Mouse (Mus musculus) common myeloid progenitor, adult 5-6 weeks (primary cell): ENCODE data around the gene Syt9. TPM values are rescaled to one million over a fixed set of nuclear protein-coding genes. Genes with fewer than 3 reads are reported as not detected.

Source experiments
- ATAC-seq: replicated peaks from 2 replicates; pipeline ENCODE4 v1.8.0; 2016; ENCODE audit warnings: low read depth, mild to moderate bottlenecking, moderate TSS enrichment, inconsistent platforms; ENCODE audit not compliant: poor library complexity, severe bottlenecking
- total RNA-seq: library from RNA; stranded (forward); fragments of 200-1000, 187-1606 nt; gene quantifications from 2 replicates; pipeline ENCODE4 v1.2.3, GENCODE M21; 2017

Gene Syt9
- total RNA-seq, 1 experiment from 2014 or later = not detected

DNA sequence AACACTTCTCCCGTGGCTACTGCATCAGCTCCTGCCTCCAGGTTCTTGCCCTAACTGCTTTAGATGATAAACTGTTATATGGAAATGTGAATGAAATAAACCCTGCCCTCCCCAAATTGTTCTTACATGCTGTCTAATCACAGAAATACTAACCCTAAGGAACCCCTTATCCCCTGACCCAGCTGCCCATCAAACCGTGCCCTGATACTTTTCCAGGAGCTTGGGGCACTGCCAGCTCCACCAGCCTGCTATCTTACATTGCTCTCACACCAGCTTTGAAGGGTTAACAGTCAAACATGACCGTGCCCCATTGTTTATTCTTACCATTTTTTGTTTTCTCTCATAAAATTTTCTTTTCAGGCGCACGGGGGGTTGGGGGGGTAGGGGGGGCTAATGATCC, 158.8 kb downstream of the Syt9 start:
- ATAC-seq = no peak; the same call in 1 of the 2 replicates

DNA sequence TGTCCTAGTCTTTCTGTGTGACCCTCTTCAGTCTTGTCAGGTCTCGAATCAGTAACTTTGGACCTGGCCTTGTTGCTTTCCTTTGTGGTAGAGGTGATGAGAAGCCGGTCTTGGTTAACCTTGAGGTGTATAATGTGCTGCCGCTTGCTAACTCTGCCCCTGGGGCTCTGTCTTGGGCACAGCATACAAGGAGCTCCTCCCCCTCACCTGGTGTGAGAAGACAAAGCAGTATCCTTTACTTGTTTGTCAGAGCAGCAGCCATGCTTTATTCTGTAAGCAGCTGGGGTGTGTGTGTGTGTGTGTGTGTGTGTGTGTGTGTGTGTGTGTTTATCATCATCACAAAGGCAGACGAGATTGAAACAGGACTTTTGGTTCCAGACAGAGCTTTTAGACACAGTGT, 164.8 kb downstream of the Syt9 start:
- no peak for ATAC-seq

DNA sequence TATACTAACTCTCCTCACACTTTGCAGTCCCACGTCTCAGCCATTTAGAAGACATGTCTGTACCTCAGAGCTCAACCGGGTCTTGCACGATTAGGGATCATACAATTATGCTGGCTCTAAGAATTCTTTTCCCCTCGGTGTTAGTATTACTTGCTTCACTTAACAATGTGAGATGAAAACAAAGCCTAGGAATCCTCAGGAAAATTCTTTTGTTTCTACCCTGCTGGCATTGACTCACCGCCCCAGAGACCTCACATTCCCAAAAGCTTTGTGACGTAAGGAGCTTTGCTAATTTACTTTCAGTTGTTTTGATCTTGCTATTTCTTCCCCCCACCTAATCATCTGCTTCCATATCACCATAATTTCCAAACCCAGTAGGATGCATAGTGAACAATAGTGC, 166.0 kb downstream of the Syt9 start:
- ATAC-seq = no peak

DNA sequence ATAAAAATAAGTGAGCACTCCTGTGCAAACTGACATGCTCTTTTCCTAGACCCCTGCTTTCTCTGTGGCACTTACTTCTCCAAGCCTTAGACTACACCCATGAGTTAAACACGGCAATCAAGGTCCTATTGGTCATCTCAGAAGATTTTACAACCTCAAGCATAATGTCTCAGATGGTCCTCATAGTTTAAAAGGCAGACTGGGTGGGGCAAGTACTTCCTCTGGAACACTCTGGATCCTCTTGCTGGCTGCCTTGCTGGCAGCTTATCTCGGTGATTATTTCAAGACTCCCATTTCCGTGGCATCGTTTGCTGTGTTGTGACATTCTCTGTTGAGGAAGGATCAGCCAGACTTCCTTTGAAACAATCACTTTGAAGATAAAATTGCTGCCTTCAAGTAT, 169.5 kb downstream of the Syt9 start:
- ATAC-seq = no peak

DNA sequence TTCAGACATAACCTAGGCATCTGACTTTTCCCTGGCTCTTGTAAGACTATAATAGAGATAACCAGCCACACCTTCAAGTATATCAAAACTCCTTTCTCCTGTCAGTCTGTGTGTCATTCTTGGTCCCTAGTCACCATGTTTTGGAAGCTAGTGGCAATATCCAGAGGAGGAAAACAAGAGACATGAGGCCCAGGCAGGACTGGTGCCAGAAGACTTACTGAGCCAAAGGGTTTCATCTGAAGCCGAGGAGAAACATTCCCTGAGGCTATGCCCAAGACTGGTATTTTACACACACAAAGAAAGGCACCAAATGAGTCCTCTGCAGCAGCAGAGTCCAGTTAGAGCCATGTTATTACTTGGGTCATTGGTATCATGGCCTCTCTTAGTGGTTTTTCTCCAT, 174.5 kb downstream of the Syt9 start:
- no peak for ATAC-seq

DNA sequence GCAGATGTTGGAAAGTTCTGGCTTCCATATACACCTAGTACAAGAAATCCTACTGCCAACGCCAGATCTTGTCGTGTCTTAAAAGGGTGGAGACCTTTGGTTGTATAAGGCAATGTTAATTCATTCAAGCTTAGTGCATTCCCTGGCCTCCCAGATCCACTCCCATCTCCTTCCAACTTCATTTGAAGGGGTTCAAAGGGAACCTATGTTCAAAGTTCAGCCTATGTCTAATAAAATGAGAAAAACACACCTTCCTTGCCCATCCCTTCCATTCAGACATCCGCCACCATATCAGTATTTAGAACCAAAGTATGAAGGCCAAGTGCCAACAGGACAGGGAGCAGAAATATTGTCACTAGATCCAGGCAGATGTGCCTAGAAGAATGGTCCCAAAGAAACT, 177.3 kb downstream of the Syt9 start:
- ATAC-seq = no peak

DNA sequence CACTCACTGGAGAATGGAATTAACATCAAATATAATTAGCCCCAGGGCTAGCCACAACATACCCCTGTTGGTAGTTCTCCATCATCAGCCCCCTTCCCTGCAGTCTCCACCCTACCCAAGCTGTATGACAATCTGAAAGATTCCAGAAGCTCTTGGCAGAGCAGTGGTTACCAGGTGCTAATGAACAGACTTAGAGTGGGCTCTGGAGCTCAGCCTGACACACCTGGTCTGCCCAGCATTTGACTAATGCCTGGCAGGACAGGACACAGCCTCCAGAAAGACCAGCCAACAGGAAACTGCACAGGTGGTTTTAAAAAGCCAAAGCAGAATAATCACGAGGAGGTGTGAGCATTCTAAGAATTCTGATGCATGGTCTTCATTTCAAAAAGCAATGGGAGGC, 182.9 kb downstream of the Syt9 start:
- ATAC-seq = no peak

DNA sequence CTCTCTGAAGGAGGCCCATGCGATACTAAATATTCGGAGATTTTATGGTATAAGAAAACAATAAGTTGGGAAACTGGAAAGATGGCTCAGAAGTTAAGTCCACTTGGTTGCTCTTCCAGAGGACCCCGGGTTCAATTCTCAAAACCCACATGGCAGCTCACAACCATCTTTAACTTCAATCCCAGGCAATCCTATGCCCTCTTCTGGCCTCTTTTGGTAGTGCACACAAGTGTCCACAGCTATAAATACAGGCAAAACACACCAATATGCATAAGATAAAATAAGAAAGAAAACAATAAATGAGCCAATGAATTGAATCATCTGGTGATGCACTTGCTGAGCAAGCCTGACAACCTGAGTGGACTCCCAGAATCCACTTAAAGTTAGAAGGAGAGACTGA, 185.4 kb downstream of the Syt9 start:
- ATAC-seq = peak; percentile 60; the same call in 1 of the 2 replicates

DNA sequence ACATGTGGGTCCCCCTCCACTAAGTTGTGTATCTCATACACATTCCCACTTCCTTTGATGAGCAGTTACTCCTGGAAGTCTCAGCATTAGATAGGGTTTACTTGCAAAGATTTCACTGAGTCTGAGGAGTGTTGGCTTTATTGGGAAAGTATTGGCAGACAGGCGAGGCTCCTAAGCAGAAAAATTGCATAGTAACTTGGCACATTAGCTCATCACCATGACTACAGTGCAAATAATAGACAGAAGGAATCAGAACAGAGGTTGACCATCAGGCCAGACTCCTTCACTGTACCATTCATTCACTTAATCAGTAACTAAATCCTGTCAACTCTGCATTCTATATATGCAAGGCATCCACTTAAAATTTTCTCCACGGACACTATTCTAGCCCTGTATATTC, 190.1 kb downstream of the Syt9 start:
- ATAC-seq = no peak

DNA sequence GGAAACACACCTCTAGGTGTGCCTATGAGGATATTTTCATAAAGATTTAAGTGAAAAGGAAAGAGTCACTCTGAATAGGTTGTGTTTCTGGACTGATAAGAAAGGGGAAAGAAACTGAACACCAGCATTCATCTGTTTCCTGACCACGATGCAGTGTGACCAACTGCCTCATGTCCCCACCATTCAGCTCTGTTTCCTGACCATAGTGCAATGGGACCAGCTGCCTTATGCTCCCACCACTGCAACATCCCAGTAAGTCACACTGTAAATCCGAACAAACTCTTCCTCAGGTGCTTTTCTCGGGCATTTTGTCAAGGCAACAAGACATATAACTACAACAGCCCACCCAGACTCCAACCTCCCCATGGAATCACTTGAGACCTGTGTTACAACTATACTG, 191.1 kb downstream of the Syt9 start:
- ATAC-seq = peak; percentile 93

DNA sequence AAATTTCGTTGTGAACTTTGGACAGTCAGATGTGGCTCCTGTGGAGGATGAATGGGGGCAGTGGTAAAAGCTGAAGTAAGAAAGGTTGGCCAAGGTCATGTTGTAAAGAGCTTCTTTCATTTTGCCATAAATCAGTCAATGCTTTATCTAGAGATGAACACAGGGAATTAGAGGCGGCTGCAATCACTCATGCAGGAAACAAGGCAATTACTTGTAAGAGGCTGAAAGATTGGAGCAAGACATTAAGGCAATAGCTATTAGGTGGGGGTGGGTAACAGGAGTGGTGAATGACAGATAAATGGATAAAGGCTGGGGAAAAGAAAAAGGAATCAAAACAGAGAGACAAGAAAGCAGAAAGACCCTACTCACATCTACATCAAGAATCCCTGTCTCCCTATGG, 193.2 kb downstream of the Syt9 start:
- ATAC-seq = no peak

DNA sequence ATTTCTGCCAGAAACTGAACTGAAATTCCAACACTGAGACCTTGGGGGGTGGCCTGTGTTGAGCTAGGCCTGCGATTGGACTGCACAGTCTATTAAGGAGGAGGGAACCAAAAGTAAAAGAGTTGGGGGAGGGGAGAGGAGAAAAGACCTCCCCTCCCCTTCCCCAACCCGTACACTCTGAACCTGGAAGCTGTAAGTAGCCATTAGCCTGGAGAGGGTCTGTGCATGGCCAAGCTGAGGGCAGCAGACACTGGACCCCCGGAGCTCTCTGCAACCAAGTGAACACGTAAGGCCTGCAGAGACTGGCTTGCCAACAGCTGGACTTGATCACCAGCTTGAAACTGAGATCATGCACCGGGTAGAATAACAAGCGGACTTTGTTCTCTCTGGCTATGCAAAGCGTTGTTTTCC, 196.7 kb downstream of the Syt9 start, which contains the start of gene Olfml1:
TSS of gene Olfml1 (plus strand) at position 186 of the 411 bp plus-strand sequence.
- no peak for ATAC-seq

DNA sequence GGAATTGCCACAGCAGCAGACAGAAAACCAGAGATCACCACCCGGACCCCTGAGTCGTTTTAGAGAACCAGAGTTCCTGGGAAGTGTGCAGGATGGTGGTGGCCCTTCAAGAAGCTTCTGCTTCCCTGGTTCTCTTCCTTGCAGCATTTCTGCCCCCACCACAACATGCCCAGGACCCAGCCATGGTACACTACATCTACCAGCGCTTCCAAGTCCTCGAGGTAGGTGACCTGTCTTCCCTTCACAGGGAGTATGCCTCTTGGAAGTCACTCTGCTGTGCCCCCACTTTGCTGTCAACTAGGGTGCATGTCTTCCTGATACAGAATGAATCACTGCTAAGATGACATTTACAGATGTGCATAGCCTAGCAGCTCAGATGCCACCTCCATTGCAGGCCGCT, 197.1 kb downstream of the Syt9 start:
- ATAC-seq = no peak

DNA sequence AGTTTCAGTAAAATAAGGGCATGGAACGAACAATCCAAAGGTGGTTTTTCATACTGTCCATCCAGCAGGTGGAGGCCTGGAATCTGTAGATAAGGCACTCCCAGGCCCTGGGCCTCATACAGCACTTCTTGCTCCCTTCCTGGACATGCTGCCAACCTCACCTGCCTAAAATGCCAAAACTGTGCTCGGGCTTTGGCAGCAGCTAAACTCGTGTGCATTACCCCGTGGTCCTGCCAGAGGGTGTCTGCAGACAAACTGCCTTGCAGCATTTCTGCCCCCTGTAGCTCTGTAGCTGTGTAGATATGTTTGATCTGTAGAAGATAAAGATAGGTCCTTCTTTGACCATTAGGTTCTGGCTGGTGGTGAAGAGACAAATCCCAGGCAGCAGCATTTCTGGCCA, 198.4 kb downstream of the Syt9 start:
- ATAC-seq = peak; percentile 29; the same call in 1 of the 2 replicates

DNA sequence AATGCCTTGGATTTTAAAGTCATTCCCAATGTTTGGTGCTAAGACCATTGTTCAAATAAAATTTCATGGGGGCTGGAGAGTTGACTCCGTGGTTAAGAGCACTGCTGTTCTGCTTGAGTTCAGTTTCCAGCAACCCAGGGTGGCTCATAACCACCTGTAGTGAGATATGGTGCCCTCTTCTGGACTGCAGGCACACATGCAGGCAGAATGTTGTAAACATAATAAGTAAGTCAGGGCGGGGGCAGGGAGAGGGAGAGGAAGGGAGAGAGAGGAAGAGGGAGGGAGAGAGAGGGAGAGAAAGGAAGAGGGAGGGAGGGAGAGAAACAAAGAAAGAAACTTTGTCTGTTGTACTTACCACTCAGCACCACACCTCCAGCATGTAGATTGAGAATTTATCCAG, 203.3 kb downstream of the Syt9 start:
- ATAC-seq = peak; percentile 45; the same call in 1 of the 2 replicates

DNA sequence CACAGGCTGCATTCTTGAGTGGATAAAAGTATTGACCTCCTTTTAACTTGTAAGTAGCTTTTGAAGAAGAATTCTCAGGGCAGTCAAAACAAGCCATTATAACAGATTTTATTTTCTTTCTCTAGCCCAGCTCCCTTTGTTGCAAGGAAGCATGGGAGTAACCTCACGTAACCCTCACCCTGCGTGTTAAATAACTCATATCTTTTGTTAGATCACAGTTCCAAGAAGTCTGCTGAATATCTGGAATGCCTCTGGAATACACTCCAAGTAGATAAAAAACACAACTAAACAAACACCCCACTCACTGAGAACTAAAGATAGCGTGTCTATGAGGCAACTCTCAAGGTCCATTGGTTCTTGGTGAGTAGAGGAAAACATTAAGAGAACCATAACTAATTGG, 203.7 kb downstream of the Syt9 start:
- no peak for ATAC-seq

DNA sequence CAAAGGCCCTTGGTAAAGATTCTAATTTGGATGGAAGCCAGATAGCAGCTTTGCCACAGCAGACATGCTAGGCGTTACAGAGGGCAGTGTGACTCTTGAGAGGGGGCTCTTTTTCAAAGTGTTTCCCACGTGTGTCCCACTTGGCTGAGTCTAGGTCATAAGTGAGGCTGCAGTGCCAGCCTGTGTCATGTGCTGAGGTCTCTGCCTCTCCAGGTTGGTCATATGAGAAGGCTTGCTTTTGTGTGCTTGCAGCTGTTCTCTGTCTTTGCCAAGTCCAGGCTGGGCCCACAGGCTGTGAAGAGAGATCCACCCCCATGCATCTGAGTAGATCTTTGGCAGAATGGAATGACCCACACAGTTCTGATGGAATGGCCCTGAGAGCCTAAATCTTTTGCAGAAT, 222.1 kb downstream of the Syt9 start:
- ATAC-seq = no peak

DNA sequence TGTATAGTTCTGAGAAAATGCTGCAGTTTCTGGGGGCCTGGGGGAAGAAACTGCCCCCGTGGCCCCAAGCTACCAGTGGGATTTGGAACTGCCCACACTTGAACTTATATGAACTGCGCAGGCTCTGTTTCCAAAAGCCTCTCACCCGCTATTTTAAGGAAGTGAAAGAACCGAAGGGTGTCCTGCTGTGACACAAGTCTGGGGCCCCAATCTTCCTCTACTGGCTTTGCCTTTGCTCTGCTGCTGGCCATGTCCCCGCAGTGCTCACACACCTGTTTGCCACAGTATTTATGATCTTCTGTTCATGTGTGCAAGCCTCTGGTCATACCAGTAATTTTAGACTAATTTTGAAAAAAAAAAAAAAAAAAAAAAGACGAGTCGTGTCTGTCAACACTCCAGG, 223.4 kb downstream of the Syt9 start:
- ATAC-seq = peak; percentile 52

DNA sequence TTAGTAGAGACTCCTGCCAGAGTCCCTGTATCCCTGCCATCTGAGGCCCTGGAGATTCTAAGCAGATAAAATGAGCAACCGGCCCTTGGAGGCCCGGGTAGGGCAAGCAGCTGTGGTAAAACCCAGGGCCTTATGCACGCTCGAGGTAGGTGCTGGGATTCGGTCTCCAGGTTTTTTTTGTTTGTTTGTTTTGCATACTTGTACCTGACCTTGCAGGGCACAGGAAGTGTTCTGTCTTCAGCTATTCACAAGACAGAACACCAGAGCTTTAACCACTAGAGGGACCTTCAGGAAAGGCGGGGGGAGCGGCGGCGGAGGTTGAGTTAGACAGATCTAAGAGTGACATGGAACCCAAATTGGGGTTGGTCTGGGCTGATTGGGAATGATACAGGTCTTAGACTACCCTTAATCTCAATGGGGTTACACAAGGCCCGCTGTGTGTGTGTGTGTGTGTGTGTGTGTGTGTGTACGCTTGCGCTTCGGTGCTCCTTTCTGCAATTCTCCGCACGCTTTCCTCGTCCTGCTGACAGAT, 223.9 kb downstream of the Syt9 start:
- ATAC-seq = peak; percentile 66

DNA sequence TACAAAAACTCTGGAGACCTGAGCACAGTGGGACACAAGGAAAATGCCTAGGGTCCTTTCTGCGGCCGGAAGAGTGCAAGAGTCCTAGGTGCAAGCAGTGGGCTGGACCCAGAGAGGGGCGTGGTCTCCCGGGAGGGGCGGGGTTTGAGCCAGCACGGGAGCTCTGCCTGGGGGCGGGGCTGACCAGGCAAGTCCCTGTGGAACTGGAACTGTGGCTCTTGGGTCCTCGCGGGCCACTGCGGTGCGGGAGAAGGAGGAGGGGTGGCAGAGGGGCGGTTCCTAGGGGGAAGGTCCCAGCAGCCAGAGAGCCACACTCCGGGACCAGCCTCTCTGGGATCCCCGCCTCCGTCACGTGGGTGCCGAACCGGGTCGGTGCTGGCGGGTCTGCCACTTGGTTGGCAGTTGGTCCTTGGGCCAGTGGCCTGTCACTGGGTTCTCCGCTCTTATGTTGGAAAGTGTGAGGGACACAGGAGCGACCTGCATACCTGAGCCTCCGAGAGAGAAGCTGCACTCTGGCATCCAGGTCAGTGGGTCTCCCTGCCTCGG, 224.4 kb downstream of the Syt9 start, which contains the start of gene Ppfibp2:
TSS of gene Ppfibp2 (plus strand) at position 351 of the 546 bp plus-strand sequence.
- peak; percentile 88 for ATAC-seq

DNA sequence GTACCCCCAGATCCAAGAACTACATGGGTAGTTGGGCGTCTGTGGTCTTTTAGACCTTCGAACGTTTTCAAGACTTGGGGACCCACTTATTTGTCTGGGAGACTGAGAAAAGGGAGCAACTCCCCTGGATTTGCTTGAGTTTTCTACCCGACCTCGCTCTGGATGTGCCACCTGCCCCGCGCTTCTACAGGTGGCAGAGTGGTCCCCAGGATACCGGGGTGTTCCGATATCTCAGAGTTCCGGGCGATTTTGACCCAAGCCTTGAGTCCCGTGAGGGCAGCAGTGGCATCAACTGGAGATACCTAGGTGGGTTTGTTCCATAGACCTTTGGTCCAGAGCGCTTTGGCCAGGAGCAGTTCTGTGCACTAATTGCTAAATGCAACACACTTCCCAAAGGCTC, 224.9 kb downstream of the Syt9 start:
- ATAC-seq = no peak

DNA sequence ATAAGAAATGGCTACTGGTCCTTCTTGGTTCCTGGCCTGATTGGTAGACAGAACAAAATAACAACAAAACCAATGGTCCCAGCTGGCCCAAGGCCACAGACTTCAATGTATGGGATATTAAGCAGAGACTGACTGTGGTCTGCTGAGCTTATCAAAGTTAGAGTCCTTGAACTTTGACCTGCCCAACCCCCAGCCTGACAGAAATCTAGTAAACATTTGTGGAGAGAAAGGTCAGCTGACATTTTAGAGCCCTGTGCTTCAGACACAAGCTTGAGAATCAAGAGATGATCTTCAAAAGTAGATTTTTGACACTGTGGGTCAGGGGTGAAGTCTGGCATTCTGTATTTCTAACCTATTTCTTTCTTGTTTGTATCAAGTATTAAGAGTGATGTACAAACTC, 226.2 kb downstream of the Syt9 start:
- ATAC-seq = no peak
